Mouse (Mus musculus): ENCODE measurements around the gene Pofut2. TPM values are rescaled to one million over a fixed set of nuclear protein-coding genes. Genes with fewer than 3 reads are reported as not detected.

Pofut2 gene
- total RNA-seq, 4 experiments from 2014 or later = 30.8 to 38.4 (median 32.9) TPM

DNA sequence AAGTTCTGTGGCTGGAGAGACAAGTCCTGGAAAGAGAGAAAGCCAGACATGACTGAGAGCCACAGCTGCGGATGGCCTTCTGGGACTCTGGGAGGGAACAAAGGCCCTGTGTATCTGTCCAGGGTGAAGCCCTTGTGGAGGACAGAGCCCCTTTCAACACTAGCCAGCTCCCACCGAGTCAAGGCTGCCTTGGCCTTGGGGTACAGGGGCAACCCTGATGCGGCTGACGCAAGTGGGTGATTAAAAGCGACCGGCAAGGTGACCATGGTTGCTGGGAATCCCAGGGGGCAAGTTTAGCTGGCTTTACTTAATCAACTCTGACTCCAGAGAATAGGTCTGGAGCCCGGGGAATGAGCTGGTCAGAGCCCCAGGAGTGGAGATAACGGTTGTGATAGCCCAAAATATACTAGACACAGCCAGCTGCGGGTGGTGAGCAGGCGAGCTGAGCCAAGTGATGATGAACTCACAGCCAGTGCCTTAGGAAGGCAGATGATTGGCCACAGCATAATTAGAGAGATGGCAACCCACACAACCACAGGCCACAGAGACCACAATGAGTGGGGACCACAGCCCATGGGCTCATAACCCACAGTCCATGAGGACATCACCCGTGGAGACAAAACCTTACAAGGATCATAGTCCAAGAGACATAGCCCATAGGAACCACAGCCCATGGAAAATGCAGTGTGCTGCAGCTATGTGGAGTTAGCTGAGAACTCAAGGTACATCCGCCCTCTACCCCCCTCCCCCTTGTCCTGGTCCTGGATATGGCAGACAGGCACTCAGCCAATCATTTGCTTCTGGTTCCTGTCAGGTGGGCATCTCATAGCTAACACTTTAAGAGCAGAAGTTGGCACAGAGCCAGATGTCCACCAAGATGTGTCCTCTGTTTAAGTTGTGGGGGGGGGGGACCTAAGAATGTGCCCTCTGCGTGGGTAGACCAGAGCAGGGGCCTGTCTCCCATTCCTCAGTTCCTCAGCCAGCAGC lies 29.1 kb upstream of the Pofut2 start:
- DNase-seq (ENCODE audit: low spot score in 2 of 2) = no peak

GRCm38 (mm10) chr10:77231861-77232755 lies 26.9 kb upstream of the Pofut2 start:
- no peak for DNase-seq (ENCODE audit: low spot score in 2 of 2)

GRCm38 (mm10) chr10:77233230-77233629 lies 25.8 kb upstream of the Pofut2 start:
- DNase-seq (ENCODE audit: low spot score in 2 of 2) = no peak

DNA sequence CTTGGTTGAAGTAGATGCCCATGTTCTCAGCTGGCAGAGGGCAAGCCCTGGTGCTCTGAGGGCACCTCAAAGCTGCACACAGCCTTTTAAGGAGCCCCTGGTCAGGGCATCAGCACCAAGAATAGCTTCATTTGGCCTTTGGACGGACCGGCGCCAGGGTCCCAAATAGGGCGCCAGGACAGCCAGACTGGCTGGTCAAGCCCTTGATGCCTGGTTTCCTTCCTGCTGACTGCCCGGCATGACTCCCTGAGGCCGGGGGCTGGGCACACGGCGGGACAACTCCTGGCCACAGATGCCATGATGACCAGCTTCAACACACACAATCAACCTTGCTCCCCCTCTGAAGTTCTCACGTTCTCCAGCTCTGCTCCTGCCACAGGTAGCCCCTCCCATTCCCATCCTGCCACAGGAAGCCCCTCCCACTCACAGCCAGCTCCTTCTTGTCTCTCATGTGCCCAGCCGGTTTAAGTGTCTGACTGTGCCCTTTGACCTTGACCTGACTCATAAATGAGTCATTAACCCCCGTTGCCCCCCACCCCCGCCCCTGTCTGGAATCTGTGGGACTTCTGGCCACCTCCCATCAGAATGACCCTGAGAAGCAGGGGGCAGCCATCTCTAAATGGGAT lies 23.9 kb upstream of the Pofut2 start:
- DNase-seq (ENCODE audit: low spot score in 2 of 2) = no peak

- DNase-seq (ENCODE audit: low spot score in 2 of 2) = no peak
Observed at GRCm38 (mm10) chr10:77237795-77238580, 21.0 kb upstream of the Pofut2 start.

DNA sequence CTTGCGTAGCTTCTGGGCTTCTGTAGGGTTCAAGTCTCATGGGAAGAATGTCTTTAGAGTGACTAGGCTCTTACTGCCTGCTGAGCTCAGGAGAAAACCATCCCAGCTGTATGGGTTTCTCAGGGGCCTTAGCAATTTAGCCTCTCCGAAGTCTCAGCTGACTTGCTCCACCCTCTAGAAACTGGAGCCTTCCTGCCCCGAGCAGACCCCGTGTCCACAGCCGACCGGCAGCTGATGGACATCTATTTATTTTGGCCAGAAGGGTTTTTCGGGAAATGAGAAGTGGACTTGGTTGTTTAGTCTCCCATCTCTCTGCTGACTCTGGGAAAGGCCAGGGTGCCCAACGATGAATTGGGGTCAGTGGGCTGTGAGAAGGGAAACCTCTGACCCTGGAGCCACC lies 18.3 kb upstream of the Pofut2 start:
- DNase-seq (ENCODE audit: low spot score in 2 of 2) = no peak

- DNase-seq (ENCODE audit: low spot score in 2 of 2) = no peak
Observed at GRCm38 (mm10) chr10:77242396-77242795, 16.6 kb upstream of the Pofut2 start.

- DNase-seq (ENCODE audit: low spot score in 2 of 2) = no peak
Observed at GRCm38 (mm10) chr10:77242871-77243270, 16.1 kb upstream of the Pofut2 start.

DNA sequence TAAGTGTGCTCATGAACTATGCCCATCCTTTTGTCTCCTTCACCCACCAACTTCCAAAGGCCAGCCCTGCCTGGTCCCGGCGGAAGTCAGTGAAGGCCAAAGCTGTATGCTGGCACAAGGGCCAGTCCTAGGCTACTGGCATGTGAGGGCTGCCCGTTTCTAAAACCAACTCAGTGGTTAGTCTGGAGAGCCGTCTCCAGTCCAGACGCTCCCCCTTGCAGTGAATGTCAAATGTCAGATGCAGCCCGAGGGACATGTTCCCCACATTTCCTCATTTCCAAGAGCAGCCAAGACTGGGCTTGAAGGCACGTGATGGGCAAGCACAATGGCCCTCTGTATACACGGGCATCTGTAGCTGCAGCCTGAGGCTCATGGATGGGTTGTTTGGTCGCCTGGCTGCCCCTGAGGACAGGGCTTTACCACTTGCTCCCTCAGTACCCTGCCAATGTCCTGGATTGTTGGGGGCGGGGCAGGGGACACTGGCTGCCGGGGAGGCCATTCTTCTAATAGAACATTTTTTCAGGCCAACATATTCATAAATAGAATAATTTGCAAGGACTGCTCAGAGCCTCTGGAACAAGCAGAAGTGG lies 15.4 kb upstream of the Pofut2 start:
- no peak for DNase-seq (ENCODE audit: low spot score in 2 of 2)

GRCm38 (mm10) chr10:77244777-77245176 lies 14.2 kb upstream of the Pofut2 start:
- DNase-seq (ENCODE audit: low spot score in 2 of 2) = no peak

- no peak for DNase-seq (ENCODE audit: low spot score in 2 of 2)
Observed at GRCm38 (mm10) chr10:77247048-77247447, 12.0 kb upstream of the Pofut2 start.

GRCm38 (mm10) chr10:77247707-77248106 lies 11.3 kb upstream of the Pofut2 start:
- DNase-seq (ENCODE audit: low spot score in 2 of 2) = no peak

DNA sequence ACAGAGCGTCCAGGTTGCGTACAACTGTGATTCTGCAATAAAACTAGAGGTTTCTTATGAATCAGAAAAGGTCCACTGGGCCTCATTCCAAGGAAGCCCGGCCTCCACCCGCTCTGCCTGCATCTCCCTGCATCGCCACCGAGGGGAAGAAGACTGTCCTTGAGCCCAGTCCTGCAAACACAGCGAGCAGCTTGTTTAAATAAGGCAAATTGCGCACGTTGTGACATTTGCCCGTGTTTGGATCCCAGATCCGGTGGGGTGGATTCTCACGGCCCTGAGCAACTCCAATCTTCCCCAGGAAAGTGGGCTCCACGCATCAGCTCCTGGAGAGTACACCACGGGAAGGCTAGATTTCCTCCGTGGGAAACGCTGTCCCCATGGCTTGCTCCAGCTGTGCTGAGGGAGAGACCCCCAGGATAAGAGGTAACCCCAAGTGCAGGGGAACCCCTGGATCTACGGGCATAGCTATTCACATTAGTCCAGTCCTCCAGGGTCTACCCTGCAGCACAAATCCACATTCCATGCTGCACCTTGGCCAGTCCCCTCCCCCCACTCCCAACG lies 7.7 kb upstream of the Pofut2 start:
- DNase-seq (ENCODE audit: low spot score in 2 of 2) = no peak

GRCm38 (mm10) chr10:77251784-77252539 lies 7.1 kb upstream of the Pofut2 start:
- no peak for DNase-seq (ENCODE audit: low spot score in 2 of 2)

- DNase-seq (ENCODE audit: low spot score in 2 of 2) = peak; percentile 59 to 86
Observed at GRCm38 (mm10) chr10:77252790-77253189, 6.2 kb upstream of the Pofut2 start.

DNA sequence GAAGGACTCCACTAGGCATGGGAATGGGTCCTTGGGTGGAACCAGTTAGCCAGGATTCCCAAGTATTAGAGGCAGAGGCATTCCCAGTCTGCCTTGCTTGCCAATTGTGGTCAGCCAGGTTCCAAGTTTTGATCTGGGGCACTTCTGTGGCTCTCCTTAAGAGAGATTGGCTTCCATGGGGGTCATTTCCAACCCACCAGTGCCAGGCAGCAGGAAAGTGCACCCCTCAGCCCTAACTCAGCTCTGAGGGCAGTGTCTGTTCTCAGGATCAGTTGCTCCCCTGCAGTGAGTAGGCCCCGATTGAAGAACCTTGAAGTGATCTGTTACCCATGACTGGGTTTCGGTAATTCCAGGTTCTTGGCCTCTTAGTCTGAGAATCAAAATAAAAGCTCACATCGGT lies 3.8 kb upstream of the Pofut2 start:
- no peak for DNase-seq (ENCODE audit: low spot score in 2 of 2)

- no peak for DNase-seq (ENCODE audit: low spot score in 2 of 2)
Observed at GRCm38 (mm10) chr10:77255676-77256075, 3.3 kb upstream of the Pofut2 start.

GRCm38 (mm10) chr10:77258041-77258590 lies 902 bp upstream of the Pofut2 start:
- DNase-seq (ENCODE audit: low spot score in 2 of 2) = no peak

Measured in layer of hippocampus, adult 8-10 months (tissue).